Mouse (Mus musculus): ENCODE measurements around the gene 1700092M07Rik.

- TF ChIP-seq CTCF (conservative IDR thresholded peaks at IDR 0.05; ENCODE audit: low read length) (no peak), NANOG (IDR thresholded peaks at IDR 0.05; ENCODE audit: borderline replicate concordance, low read length) (no peak)
Measured at GRCm38 (mm10) chr19:8742176-8742575, 1.7 kb downstream of the 1700092M07Rik start.

Measured in E14TG2a.4 (cell line).